Mouse (Mus musculus): ENCODE measurements at regions not wholly inside any gene's neighbourhood (a gene's known extent, or its start where the extent isn't known, plus 50 kb on each side); places are given as distances from the start of the nearest gene placed in this dataset.

GRCm38 (mm10) chr9:94368231-94368936 lies 169.5 kb downstream of the 1190002N15Rik start:
- Histone ChIP-seq H3K4me2 (ENCODE audit: low read length) (no peak overlapping the region), H3K27me3 (replicated peaks; ENCODE audit: control insufficient read depth, insufficient read depth, low read length) (no peaks in the 10 kb centered on the region), H3K27ac (ENCODE audit: low read length) (no peak overlapping the region), H3K9me3 (ENCODE audit: control insufficient read depth, low read length) (no peaks in the 10 kb centered on the region), H3K9ac (replicated peaks; ENCODE audit: low read depth, low read length) (no peak overlapping the region), H3K4me3 (replicated peaks; ENCODE audit: low read length) (no peak overlapping the region), H3K36me3 (ENCODE audit: control insufficient read depth, insufficient read depth) (no peaks in the 10 kb centered on the region), H3K4me1 (replicated peaks; ENCODE audit: control insufficient read depth, insufficient read depth, low read length) (no peaks in the 10 kb centered on the region)
- ATAC-seq: no peak
- WGBS: 88% methylated on average over 7 of the region's 7 CpGs

- Histone ChIP-seq H3K4me3 (replicated peaks; ENCODE audit: low read length) (no peak overlapping the region), H3K9me3 (ENCODE audit: control insufficient read depth, low read length) (no peaks in the 10 kb centered on the region), H3K36me3 (ENCODE audit: control insufficient read depth, insufficient read depth) (no peaks in the 10 kb centered on the region), H3K4me2 (ENCODE audit: low read length) (no peak overlapping the region), H3K4me1 (replicated peaks; ENCODE audit: control insufficient read depth, insufficient read depth, low read length) (peaks cover 6% of the 10 kb centered on the region; the same call in 1 of the 2 replicates), H3K27me3 (replicated peaks; ENCODE audit: control insufficient read depth, insufficient read depth, low read length) (no peaks in the 10 kb centered on the region), H3K9ac (replicated peaks; ENCODE audit: low read depth, low read length) (no peak overlapping the region), H3K27ac (ENCODE audit: low read length) (no peak overlapping the region)
- peak; percentile 69 for ATAC-seq
- 12% methylated on average over 7 of the region's 7 CpGs for WGBS
Observed at GRCm38 (mm10) chr9:94361877-94362697, 175.8 kb downstream of the 1190002N15Rik start.

- no peaks in the 10 kb centered on the region for H3K36me3 ChIP-seq (ENCODE audit: control insufficient read depth, insufficient read depth)
- H3K4me2 ChIP-seq (ENCODE audit: low read length): no peak overlapping the region
- no peak overlapping the region for H3K9ac ChIP-seq (replicated peaks; ENCODE audit: low read depth, low read length)
- no peaks in the 10 kb centered on the region for H3K9me3 ChIP-seq (ENCODE audit: control insufficient read depth, low read length)
- no peak for ATAC-seq
- no peaks in the 10 kb centered on the region for H3K27me3 ChIP-seq (replicated peaks; ENCODE audit: control insufficient read depth, insufficient read depth, low read length)
- peaks cover 6% of the 10 kb centered on the region; the same call in 1 of the 2 replicates for H3K4me1 ChIP-seq (replicated peaks; ENCODE audit: control insufficient read depth, insufficient read depth, low read length)
- WGBS: 91% methylated on average over 2 of the region's 2 CpGs
- no peak overlapping the region for H3K4me3 ChIP-seq (replicated peaks; ENCODE audit: low read length)
- H3K27ac ChIP-seq (ENCODE audit: low read length): no peak overlapping the region
Observed at GRCm38 (mm10) chr9:94361011-94361410, 176.9 kb downstream of the 1190002N15Rik start.

- Histone ChIP-seq H3K27ac (ENCODE audit: low read length) (no peak overlapping the region), H3K4me3 (replicated peaks; ENCODE audit: low read length) (no peak overlapping the region), H3K9ac (replicated peaks; ENCODE audit: low read depth, low read length) (no peak overlapping the region), H3K4me2 (ENCODE audit: low read length) (no peak overlapping the region), H3K27me3 (replicated peaks; ENCODE audit: control insufficient read depth, insufficient read depth, low read length) (no peaks in the 10 kb centered on the region), H3K36me3 (ENCODE audit: control insufficient read depth, insufficient read depth) (no peaks in the 10 kb centered on the region), H3K9me3 (ENCODE audit: control insufficient read depth, low read length) (no peaks in the 10 kb centered on the region), H3K4me1 (replicated peaks; ENCODE audit: control insufficient read depth, insufficient read depth, low read length) (peaks cover 6% of the 10 kb centered on the region; the same call in 1 of the 2 replicates)
- WGBS: 42% methylated on average over 2 of the region's 2 CpGs
- peak; percentile 62 for ATAC-seq
Observed at GRCm38 (mm10) chr9:94358150-94358549, 179.7 kb downstream of the 1190002N15Rik start.

GRCm38 (mm10) chr9:94342011-94342410 lies 195.9 kb downstream of the 1190002N15Rik start:
- Histone ChIP-seq H3K27ac (ENCODE audit: low read length) (no peak overlapping the region), H3K4me2 (ENCODE audit: low read length) (no peak overlapping the region), H3K9me3 (ENCODE audit: control insufficient read depth, low read length) (no peaks in the 10 kb centered on the region), H3K9ac (replicated peaks; ENCODE audit: low read depth, low read length) (no peak overlapping the region), H3K4me1 (replicated peaks; ENCODE audit: control insufficient read depth, insufficient read depth, low read length) (peaks cover 7% of the 10 kb centered on the region; the same call in 1 of the 2 replicates), H3K27me3 (replicated peaks; ENCODE audit: control insufficient read depth, insufficient read depth, low read length) (no peaks in the 10 kb centered on the region), H3K36me3 (ENCODE audit: control insufficient read depth, insufficient read depth) (no peaks in the 10 kb centered on the region), H3K4me3 (replicated peaks; ENCODE audit: low read length) (no peak overlapping the region)
- ATAC-seq: peak; percentile 98
- WGBS: 34% methylated on average over 4 of the region's 4 CpGs

GRCm38 (mm10) chr9:94341531-94341930 lies 196.3 kb downstream of the 1190002N15Rik start:
- 85% methylated on average over 2 of the region's 2 CpGs for WGBS
- H3K4me2 ChIP-seq (ENCODE audit: low read length): no peak overlapping the region
- H3K27me3 ChIP-seq (replicated peaks; ENCODE audit: control insufficient read depth, insufficient read depth, low read length): no peaks in the 10 kb centered on the region
- no peaks in the 10 kb centered on the region for H3K9me3 ChIP-seq (ENCODE audit: control insufficient read depth, low read length)
- peaks cover 7% of the 10 kb centered on the region; the same call in 1 of the 2 replicates for H3K4me1 ChIP-seq (replicated peaks; ENCODE audit: control insufficient read depth, insufficient read depth, low read length)
- H3K4me3 ChIP-seq (replicated peaks; ENCODE audit: low read length): no peak overlapping the region
- ATAC-seq: 0 out of 2 replicates have a peak, but pooled peaks have one; percentile 27
- no peaks in the 10 kb centered on the region for H3K36me3 ChIP-seq (ENCODE audit: control insufficient read depth, insufficient read depth)
- H3K9ac ChIP-seq (replicated peaks; ENCODE audit: low read depth, low read length): no peak overlapping the region
- H3K27ac ChIP-seq (ENCODE audit: low read length): no peak overlapping the region

GRCm38 (mm10) chr9:94333450-94333849 lies 204.4 kb downstream of the 1190002N15Rik start:
- Histone ChIP-seq H3K27ac (ENCODE audit: low read length) (no peak overlapping the region), H3K4me1 (replicated peaks; ENCODE audit: control insufficient read depth, insufficient read depth, low read length) (no peaks in the 10 kb centered on the region), H3K9me3 (ENCODE audit: control insufficient read depth, low read length) (no peaks in the 10 kb centered on the region), H3K27me3 (replicated peaks; ENCODE audit: control insufficient read depth, insufficient read depth, low read length) (no peaks in the 10 kb centered on the region), H3K9ac (replicated peaks; ENCODE audit: low read depth, low read length) (no peak overlapping the region), H3K4me3 (replicated peaks; ENCODE audit: low read length) (no peak overlapping the region), H3K4me2 (ENCODE audit: low read length) (no peak overlapping the region), H3K36me3 (ENCODE audit: control insufficient read depth, insufficient read depth) (no peaks in the 10 kb centered on the region)
- no peak for ATAC-seq
- 93% methylated on average over 5 of the region's 5 CpGs for WGBS

- Histone ChIP-seq H3K9ac (replicated peaks; ENCODE audit: low read depth, low read length) (no peak overlapping the region), H3K4me2 (ENCODE audit: low read length) (no peak overlapping the region), H3K27me3 (replicated peaks; ENCODE audit: control insufficient read depth, insufficient read depth, low read length) (no peaks in the 10 kb centered on the region), H3K4me3 (replicated peaks; ENCODE audit: low read length) (no peak overlapping the region), H3K36me3 (ENCODE audit: control insufficient read depth, insufficient read depth) (no peaks in the 10 kb centered on the region), H3K4me1 (replicated peaks; ENCODE audit: control insufficient read depth, insufficient read depth, low read length) (no peaks in the 10 kb centered on the region), H3K9me3 (ENCODE audit: control insufficient read depth, low read length) (no peaks in the 10 kb centered on the region), H3K27ac (ENCODE audit: low read length) (no peak overlapping the region)
- 77% methylated on average over 3 of the region's 3 CpGs for WGBS
- ATAC-seq: no peak
Observed at GRCm38 (mm10) chr9:94323011-94323410, 214.9 kb downstream of the 1190002N15Rik start.

GRCm38 (mm10) chr9:94302575-94302974 lies 235.3 kb downstream of the 1190002N15Rik start:
- H3K9me3 ChIP-seq (ENCODE audit: control insufficient read depth, low read length): no peaks in the 10 kb centered on the region
- no peak overlapping the region for H3K9ac ChIP-seq (replicated peaks; ENCODE audit: low read depth, low read length)
- no peaks in the 10 kb centered on the region for H3K27me3 ChIP-seq (replicated peaks; ENCODE audit: control insufficient read depth, insufficient read depth, low read length)
- 73% methylated on average over 3 of the region's 3 CpGs for WGBS
- no peak overlapping the region for H3K4me3 ChIP-seq (replicated peaks; ENCODE audit: low read length)
- ATAC-seq: no peak
- no peak overlapping the region for H3K4me2 ChIP-seq (ENCODE audit: low read length)
- H3K4me1 ChIP-seq (replicated peaks; ENCODE audit: control insufficient read depth, insufficient read depth, low read length): no peaks in the 10 kb centered on the region; the same call in 1 of the 2 replicates
- H3K27ac ChIP-seq (ENCODE audit: low read length): no peak overlapping the region
- H3K36me3 ChIP-seq (ENCODE audit: control insufficient read depth, insufficient read depth): no peaks in the 10 kb centered on the region
